Mouse (Mus musculus): Measurements from ENCODE around the gene Fbxo44.

GRCm38 (mm10) chr4:148143721-148144120 lies 16.6 kb downstream of the Fbxo44 start:
- TF ChIP-seq USF1 (IDR thresholded peaks at IDR 0.05; ENCODE audit: low read depth): no peak
- TF ChIP-seq POLR2AphosphoS2 (IDR thresholded peaks at IDR 0.05; ENCODE audit: insufficient read length, low read depth): no peak
- no peak for TF ChIP-seq MAX (IDR thresholded peaks at IDR 0.05; ENCODE audit: low read depth)
- no peak for TF ChIP-seq POLR2A (IDR thresholded peaks at IDR 0.05; ENCODE audit: insufficient read length, low read depth)
- no peak for TF ChIP-seq MYOG (IDR thresholded peaks at IDR 0.05; ENCODE audit: control insufficient read depth in 1 of 3, insufficient read depth in 1 of 3, insufficient read length in 2 of 3, low read depth in 2 of 3)
- no peak for TF ChIP-seq TCF12 (IDR thresholded peaks at IDR 0.05; ENCODE audit: insufficient read depth, poor library complexity, severe bottlenecking)
- TF ChIP-seq CEBPB (IDR thresholded peaks at IDR 0.05; ENCODE audit: insufficient read depth, poor library complexity, severe bottlenecking): no peak
- no peak for TF ChIP-seq REST (IDR thresholded peaks at IDR 0.05; ENCODE audit: insufficient read depth, insufficient read length)

Measured in myocyte (in vitro differentiated cells).